Mouse (Mus musculus) brain, embryonic 14.5 days (tissue): ENCODE data around the gene Slc27a4.

Source experiments
- CTCF ChIP-seq: fragments of 200-500 bp; IDR thresholded peaks from 2 replicates; pipeline ENCODE4 v1.5.1; 2012; ENCODE audit warnings: inconsistent platforms, mild to moderate bottlenecking, moderate library complexity, borderline replicate concordance; ENCODE audit not compliant: insufficient read depth, insufficient read length; ENCODE audit errors: extremely low read depth
- POLR2A ChIP-seq: fragments of 200-500 bp; IDR thresholded peaks from 2 replicates; pipeline ENCODE4 v1.6.1; 2012; ENCODE audit warnings: mild to moderate bottlenecking, inconsistent platforms, borderline replicate concordance; ENCODE audit not compliant: poor library complexity, insufficient read depth, insufficient read length, severe bottlenecking; ENCODE audit errors: extremely low read depth

DNA sequence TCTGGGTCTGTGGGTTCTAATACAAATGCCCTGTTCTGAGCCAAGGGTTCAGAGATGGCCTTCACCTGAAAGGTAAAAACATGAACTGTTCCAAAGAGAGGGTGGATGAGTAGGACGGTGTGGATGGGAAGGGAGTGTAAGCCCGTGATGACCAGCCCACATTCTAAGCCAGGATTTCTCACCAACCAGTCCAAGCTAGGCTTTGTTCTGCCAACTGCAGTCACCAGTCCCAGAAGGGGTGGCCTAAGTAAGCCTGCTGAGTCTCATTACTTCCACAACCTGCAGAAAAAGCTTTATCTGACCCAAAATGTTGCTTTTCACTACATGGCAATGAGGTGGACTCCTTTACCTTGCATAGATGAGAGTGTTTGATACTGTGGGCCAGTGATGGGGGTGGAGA is 41.7 kb downstream of the Slc27a4 start:
- TF ChIP-seq CTCF = no peak
- no peak for TF ChIP-seq POLR2A
